Mouse (Mus musculus) cerebellum, postnatal 4 days (tissue): ENCODE measurements around the gene Slc4a1.

Experiments
- DNase-seq, 2 experiments: peaks; one replicate each; pipeline ENCODE4 v3.0.0; 2022; ENCODE audit warnings: low spot score in 2 of 2, mixed read lengths in 1 of 2

The Slc4a1 gene

GRCm38 (mm10) chr11:102375196-102376173, 9.5 kb upstream of the Slc4a1 start:
- DNase-seq = no peak

- DNase-seq = no peak
Measured at GRCm38 (mm10) chr11:102374108-102374725, 8.2 kb upstream of the Slc4a1 start.

GRCm38 (mm10) chr11:102373646-102374045, 7.6 kb upstream of the Slc4a1 start:
- no peak for DNase-seq

GRCm38 (mm10) chr11:102372936-102373335, 6.9 kb upstream of the Slc4a1 start:
- DNase-seq = no peak

- no peak for DNase-seq
Measured at GRCm38 (mm10) chr11:102371926-102372685, 6.1 kb upstream of the Slc4a1 start.

- no peak for DNase-seq
Measured at GRCm38 (mm10) chr11:102370285-102370684, 4.3 kb upstream of the Slc4a1 start.

GRCm38 (mm10) chr11:102369263-102369662, 3.3 kb upstream of the Slc4a1 start:
- no peak for DNase-seq

- no peak for DNase-seq
Measured at GRCm38 (mm10) chr11:102368347-102368746, 2.3 kb upstream of the Slc4a1 start.

- no peak for DNase-seq
Measured at GRCm38 (mm10) chr11:102367504-102368280, 1.7 kb upstream of the Slc4a1 start.

GRCm38 (mm10) chr11:102365699-102366098, 304 bp downstream of the Slc4a1 start:
- DNase-seq = no peak

GRCm38 (mm10) chr11:102364570-102365371, 1.2 kb downstream of the Slc4a1 start:
- DNase-seq = no peak

GRCm38 (mm10) chr11:102363623-102364022, 2.4 kb downstream of the Slc4a1 start:
- no peak for DNase-seq

GRCm38 (mm10) chr11:102361776-102362495, 4.1 kb downstream of the Slc4a1 start:
- no peak for DNase-seq

- DNase-seq = no peak
Measured at GRCm38 (mm10) chr11:102358365-102358764, 7.6 kb downstream of the Slc4a1 start.

- no peak for DNase-seq
Measured at GRCm38 (mm10) chr11:102356636-102357350, 9.2 kb downstream of the Slc4a1 start.

- no peak for DNase-seq
Measured at GRCm38 (mm10) chr11:102356190-102356589, 9.8 kb downstream of the Slc4a1 start.

GRCm38 (mm10) chr11:102355501-102355900, 10.5 kb downstream of the Slc4a1 start:
- DNase-seq = no peak

GRCm38 (mm10) chr11:102353021-102353431, 13.0 kb downstream of the Slc4a1 start:
- no peak for DNase-seq

GRCm38 (mm10) chr11:102352378-102352777, 13.6 kb downstream of the Slc4a1 start:
- DNase-seq = no peak
